ENCODE assay signal across 30 mouse cellular contexts in the genomic region with DNA sequence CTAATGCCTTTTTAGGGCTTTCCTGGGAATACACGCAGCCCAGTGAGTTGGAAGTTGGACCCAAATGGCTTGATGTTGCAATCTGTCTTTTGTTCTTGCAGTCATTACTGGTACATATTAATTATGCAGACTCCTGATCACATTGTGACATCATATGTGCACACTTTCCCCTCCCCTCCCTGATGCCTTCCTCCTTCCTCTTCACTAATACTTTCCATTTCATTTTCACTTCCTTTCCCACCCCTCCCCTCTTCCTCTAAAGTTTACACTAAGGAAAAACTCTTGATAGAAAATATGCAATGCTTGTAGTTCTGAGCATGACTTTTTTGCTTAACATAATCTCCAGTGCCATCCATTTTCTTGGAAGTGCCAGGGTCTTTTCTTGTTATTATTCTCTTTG. TPM values are rescaled to one million over a fixed set of nuclear protein-coding genes. Genes with fewer than 3 reads are reported as not detected.
DNase-seq lines count a peak whose midpoint lies in the region; ATAC-seq and TF ChIP-seq lines count a peak whose summit lies in the region.
"Had no signal": no experiment of that assay in that cellular context is flagged by ENCODE, and none has a peak within 500 bp of the region (broad histone marks: within the 10 kb centered on the region; RNA-seq: fewer than 3 reads in every experiment).

No protein-coding gene starts in this region.

- no peak for TF ChIP-seq CTCF in liver, adult 2 months (IDR thresholded peaks at IDR 0.05; ENCODE audit: low read depth, low read length)

- H3K4me1 ChIP-seq in liver, adult 2 months (ENCODE audit: control insufficient read depth, insufficient read depth, low read length), result peaks cover 2% of the 10 kb centered on the region
- H3K4me1 ChIP-seq in liver, embryonic 12.5 days, result peaks cover 37% of the 10 kb centered on the region
- H3K4me1 ChIP-seq in midbrain, embryonic 16.5 days (ENCODE audit: control insufficient read depth, insufficient read depth, low read length), result no peaks in the 10 kb centered on the region
- H3K4me1 ChIP-seq in forebrain, embryonic 13.5 days, result no peaks in the 10 kb centered on the region
- H3K4me1 ChIP-seq: hindbrain, embryonic 10.5 days; hindbrain, embryonic 15.5 days; limb, embryonic 15.5 days; lung, embryonic 15.5 days; midbrain, embryonic 12.5 days; neural tube, embryonic 15.5 days; stomach, embryonic 15.5 days had no signal

- no peak overlapping the region for H3K27ac ChIP-seq in liver, adult 2 months (replicated peaks; ENCODE audit: insufficient read depth, low read depth, low read length)
- H3K27ac ChIP-seq in liver, embryonic 12.5 days, result no peak overlapping the region
- H3K27ac ChIP-seq in midbrain, embryonic 16.5 days (ENCODE audit: low read length), result no peak overlapping the region
- H3K27ac ChIP-seq in forebrain, embryonic 13.5 days, result no peak overlapping the region
- H3K27ac ChIP-seq: hindbrain, embryonic 10.5 days; hindbrain, embryonic 15.5 days; limb, embryonic 10.5 days; limb, embryonic 15.5 days; liver, embryonic 15.5 days; lung, embryonic 15.5 days; macrophage; midbrain, embryonic 12.5 days; neural tube, embryonic 15.5 days; stomach, embryonic 15.5 days had no signal

- H3K79me2 ChIP-seq in liver, adult 2 months (ENCODE audit: control insufficient read depth, insufficient read depth, low read length), result no peaks in the 10 kb centered on the region

- ATAC-seq in liver, embryonic 12.5 days, result no peak
- peak; percentile 65 for ATAC-seq in megakaryocyte, adult 5-6 weeks (ENCODE audit: poor library complexity, severe bottlenecking)
- ATAC-seq in midbrain, embryonic 16.5 days, result no peak
- ATAC-seq in forebrain, embryonic 13.5 days, result no peak
- ATAC-seq: forebrain, postnatal 0 days; intestine, embryonic 16.5 days had no signal

- H3K27me3 ChIP-seq in liver, adult 2 months (ENCODE audit: control insufficient read depth, insufficient read depth, low read length), result no peaks in the 10 kb centered on the region
- H3K27me3 ChIP-seq in liver, embryonic 12.5 days (replicated peaks), result no peaks in the 10 kb centered on the region
- H3K27me3 ChIP-seq in splenic B cell, adult 2 months (ENCODE audit: control insufficient read depth, insufficient read depth, low read length, poor library complexity, severe bottlenecking), result no peaks in the 10 kb centered on the region
- H3K27me3 ChIP-seq in midbrain, embryonic 16.5 days (ENCODE audit: control insufficient read depth, insufficient read depth, low read depth, low read length), result no peaks in the 10 kb centered on the region
- H3K27me3 ChIP-seq in forebrain, embryonic 13.5 days, result no peaks in the 10 kb centered on the region
- H3K27me3 ChIP-seq: hindbrain, embryonic 15.5 days; limb, embryonic 15.5 days; liver, embryonic 15.5 days; lung, embryonic 15.5 days; neural tube, embryonic 15.5 days; stomach, embryonic 15.5 days had no signal

- H3K36me3 ChIP-seq in liver, adult 2 months (ENCODE audit: control insufficient read depth, insufficient read depth, low read length), result no peaks in the 10 kb centered on the region
- H3K36me3 ChIP-seq in liver, embryonic 12.5 days, result no peaks in the 10 kb centered on the region
- H3K36me3 ChIP-seq in splenic B cell, adult 2 months (ENCODE audit: control insufficient read depth, insufficient read depth, low read length, poor library complexity, severe bottlenecking), result no peaks in the 10 kb centered on the region
- no peaks in the 10 kb centered on the region for H3K36me3 ChIP-seq in midbrain, embryonic 16.5 days (ENCODE audit: control insufficient read depth, insufficient read depth, low read length)
- no peaks in the 10 kb centered on the region for H3K36me3 ChIP-seq in forebrain, embryonic 13.5 days (ENCODE audit: poor library complexity, severe bottlenecking)
- H3K36me3 ChIP-seq: hindbrain, embryonic 10.5 days; hindbrain, embryonic 15.5 days; limb, embryonic 10.5 days; limb, embryonic 15.5 days; liver, embryonic 15.5 days; lung, embryonic 15.5 days; midbrain, embryonic 12.5 days; neural tube, embryonic 15.5 days; stomach, embryonic 15.5 days had no signal

- no peak overlapping the region for H3K9ac ChIP-seq in liver, adult 2 months (ENCODE audit: low read depth, low read length)
- H3K9ac ChIP-seq in liver, embryonic 12.5 days, result no peak overlapping the region
- H3K9ac ChIP-seq in midbrain, embryonic 16.5 days (ENCODE audit: low read depth, low read length), result no peak overlapping the region
- H3K9ac ChIP-seq in forebrain, embryonic 13.5 days, result no peak overlapping the region
- H3K9ac ChIP-seq: forebrain, postnatal 0 days; hindbrain, embryonic 15.5 days; limb, embryonic 15.5 days; liver, embryonic 15.5 days; lung, embryonic 15.5 days; midbrain, embryonic 12.5 days; neural tube, embryonic 15.5 days; stomach, embryonic 15.5 days had no signal

- no peaks in the 10 kb centered on the region for H3K9me3 ChIP-seq in liver, embryonic 12.5 days (replicated peaks)
- H3K9me3 ChIP-seq in midbrain, embryonic 16.5 days (replicated peaks; ENCODE audit: control insufficient read depth, low read length, poor library complexity, severe bottlenecking), result no peaks in the 10 kb centered on the region
- no peaks in the 10 kb centered on the region for H3K9me3 ChIP-seq in forebrain, embryonic 13.5 days (replicated peaks)
- H3K9me3 ChIP-seq: hindbrain, embryonic 10.5 days; hindbrain, embryonic 15.5 days; limb, embryonic 10.5 days; limb, embryonic 15.5 days; liver, embryonic 15.5 days; lung, embryonic 15.5 days; midbrain, embryonic 12.5 days; neural tube, embryonic 15.5 days; stomach, embryonic 15.5 days had no signal

- 32% methylated on average over 1 of the region's 1 CpGs for WGBS in liver, adult 2 months
- WGBS in liver, embryonic 12.5 days (ENCODE audit: insufficient replicate concordance), result 71% methylated on average over 1 of the region's 1 CpGs
- WGBS in midbrain, embryonic 16.5 days, result 94% methylated on average over 1 of the region's 1 CpGs
- WGBS in forebrain, embryonic 13.5 days, result 78% methylated on average over 1 of the region's 1 CpGs

- H3K4me2 ChIP-seq in liver, embryonic 12.5 days, result no peak overlapping the region
- no peak overlapping the region for H3K4me2 ChIP-seq in midbrain, embryonic 16.5 days (ENCODE audit: low read length)
- no peak overlapping the region for H3K4me2 ChIP-seq in forebrain, embryonic 13.5 days
- H3K4me2 ChIP-seq: hindbrain, embryonic 15.5 days; limb, embryonic 15.5 days; liver, embryonic 15.5 days; lung, embryonic 15.5 days; midbrain, embryonic 12.5 days; neural tube, embryonic 15.5 days; stomach, embryonic 15.5 days had no signal

- peak; percentile 20 for DNase-seq in liver, adult 2 months (ENCODE audit: extremely low read depth, low read depth, low spot score)
- DNase-seq in CD4-positive, CD25-positive, alpha-beta regulatory T cell, adult 2 months (ENCODE audit: low read depth, low spot score), result peak; percentile 65
- DNase-seq in splenic B cell, adult 2 months (ENCODE audit: low read depth, low spot score), result peak; percentile 37
- DNase-seq: adrenal gland, adult 2 months; adrenal gland, postnatal 36 days; cerebellum, adult 18-20 months; cerebellum, postnatal 10 days; forebrain, postnatal 0 days; gastrocnemius, postnatal 10 days; heart, postnatal 14 days; kidney, adult 9 months; kidney, postnatal 10 days; layer of hippocampus, adult 9-11 months; thymus, postnatal 14 days had no signal

- TF ChIP-seq POLR2A in liver, adult 2 months (IDR thresholded peaks at IDR 0.05; ENCODE audit: extremely low read depth, insufficient read depth, low read length), result no peak

- H3K4me3 ChIP-seq in liver, adult 2 months (ENCODE audit: insufficient read depth, low read depth, low read length), result no peak overlapping the region
- H3K4me3 ChIP-seq in liver, embryonic 12.5 days, result no peak overlapping the region
- no peak overlapping the region for H3K4me3 ChIP-seq in midbrain, embryonic 16.5 days (ENCODE audit: low read depth, low read length)
- no peak overlapping the region for H3K4me3 ChIP-seq in forebrain, embryonic 13.5 days
- H3K4me3 ChIP-seq: erythroblast, embryonic 14.5 days; hindbrain, embryonic 10.5 days; hindbrain, embryonic 15.5 days; limb, embryonic 10.5 days; limb, embryonic 15.5 days; liver, embryonic 15.5 days; lung, embryonic 15.5 days; midbrain, embryonic 12.5 days; neural tube, embryonic 15.5 days; stomach, embryonic 15.5 days had no signal

RNA-seq across cellular contexts. Expression of gene Prkcq, which starts 16.4 kb away (rescaled TPM):
- total RNA-seq in liver, adult 2 months (2014; rRNA removed), result 1.6 and 1.8 TPM in 2 replicates
- 0.29 and 0.41 TPM in 2 replicates for polyA plus RNA-seq in liver, adult 2 months (2012; rRNA removed)
- polyA plus RNA-seq in liver, embryonic 12.5 days (2016; fragmentation: Nextera tagmentation; extraction: Ambion mirVana), result 8.1 and 9.3 TPM in 2 replicates
- 3.2 and 4.3 TPM in 2 replicates for total RNA-seq in megakaryocyte, adult 5-6 weeks (2015)
- 3.5 and 3.9 TPM in 2 replicates for total RNA-seq in megakaryocyte, adult 5-6 weeks (2017)
- 7.1 and 7.8 TPM in 2 replicates for polyA plus RNA-seq in midbrain, embryonic 16.5 days (2015; fragmentation: Nextera tagmentation; extraction: Ambion mirVana)
- 1.1 and 1.8 TPM in 2 replicates for polyA plus RNA-seq in forebrain, embryonic 13.5 days (2015; fragmentation: Nextera tagmentation; extraction: Ambion mirVana)
- polyA plus RNA-seq: erythroblast, embryonic 14.5 days had no signal
